Mouse (Mus musculus): Measurements from ENCODE around the gene Utrn. TPM values are rescaled to one million over a fixed set of nuclear protein-coding genes. Genes with fewer than 3 reads are reported as not detected.

Gene Utrn
- polyA plus RNA-seq, 1 experiment from 2014 or later = 67.9 TPM

GRCm38 (mm10) chr10:12711332-12711831 lies 157.8 kb downstream of the Utrn start:
- Histone ChIP-seq H3K9me3 (ENCODE audit: low read depth, low read length) (no peaks in the 10 kb centered on the region), H3K4me1 (ENCODE audit: insufficient read depth) (no peaks in the 10 kb centered on the region), H3K27me3 (ENCODE audit: insufficient read depth, low read length) (no peaks in the 10 kb centered on the region), H3K36me3 (ENCODE audit: insufficient read depth) (peaks cover 37% of the 10 kb centered on the region), H3K4me2 (no peak overlapping the region), H3K9ac (no peak overlapping the region), H3K27ac (ENCODE audit: low read depth) (no peak overlapping the region), H3K4me3 (ENCODE audit: low read depth, low read length) (no peak overlapping the region)
- DNase-seq (no peak), ATAC-seq (ENCODE audit: insufficient read depth) (no peak)
- WGBS = 69% methylated on average over 11 of the region's 11 CpGs
- no peak for TF ChIP-seq CTCF (IDR thresholded peaks at IDR 0.05; ENCODE audit: low read depth)

DNA sequence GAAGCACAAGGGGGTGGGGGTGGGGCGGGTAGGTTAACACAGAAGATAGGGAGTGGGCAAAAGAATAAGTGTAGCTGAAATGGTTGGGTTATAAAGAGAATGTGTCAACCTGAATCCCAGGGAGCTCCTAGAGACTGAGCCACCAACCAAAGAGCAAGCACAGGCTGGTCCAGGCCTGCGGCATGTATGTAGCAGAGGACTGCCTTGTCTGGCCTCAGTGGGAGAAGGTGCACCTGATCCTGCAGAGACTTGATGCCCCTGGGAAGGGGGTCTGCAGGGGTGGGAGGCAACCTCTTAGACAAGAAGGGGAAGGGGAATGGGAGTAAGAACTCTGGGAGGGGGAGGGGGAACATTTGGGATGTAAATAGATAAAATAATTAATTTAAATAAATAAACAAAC lies 162.6 kb downstream of the Utrn start:
- Histone ChIP-seq H3K4me3 (ENCODE audit: low read depth, low read length) (no peak overlapping the region), H3K27me3 (ENCODE audit: insufficient read depth, low read length) (no peaks in the 10 kb centered on the region), H3K36me3 (ENCODE audit: insufficient read depth) (peaks cover 12% of the 10 kb centered on the region; the same call in 1 of the 2 replicates), H3K9me3 (ENCODE audit: low read depth, low read length) (no peaks in the 10 kb centered on the region), H3K9ac (no peak overlapping the region), H3K27ac (ENCODE audit: low read depth) (no peak overlapping the region), H3K4me2 (no peak overlapping the region), H3K4me1 (ENCODE audit: insufficient read depth) (0 out of 2 replicates have a peak, but pooled peaks cover 5% of the 10 kb centered on the region)
- TF ChIP-seq CTCF (IDR thresholded peaks at IDR 0.05; ENCODE audit: low read depth) = no peak
- ATAC-seq (ENCODE audit: insufficient read depth) (no peak), DNase-seq (no peak)
- 76% methylated on average over 2 of the region's 2 CpGs for WGBS

GRCm38 (mm10) chr10:12705990-12706389 lies 163.2 kb downstream of the Utrn start:
- Histone ChIP-seq H3K9ac (no peak overlapping the region), H3K9me3 (ENCODE audit: low read depth, low read length) (no peaks in the 10 kb centered on the region), H3K4me3 (ENCODE audit: low read depth, low read length) (no peak overlapping the region), H3K27me3 (ENCODE audit: insufficient read depth, low read length) (no peaks in the 10 kb centered on the region), H3K36me3 (ENCODE audit: insufficient read depth) (0 out of 2 replicates have a peak, but pooled peaks cover 9% of the 10 kb centered on the region), H3K4me1 (ENCODE audit: insufficient read depth) (0 out of 2 replicates have a peak, but pooled peaks cover 5% of the 10 kb centered on the region), H3K27ac (ENCODE audit: low read depth) (no peak overlapping the region), H3K4me2 (no peak overlapping the region)
- TF ChIP-seq CTCF (IDR thresholded peaks at IDR 0.05; ENCODE audit: low read depth) = no peak
- no peak for DNase-seq
- no peak for ATAC-seq (ENCODE audit: insufficient read depth)
- 54% methylated on average over 1 of the region's 1 CpGs for WGBS

DNA sequence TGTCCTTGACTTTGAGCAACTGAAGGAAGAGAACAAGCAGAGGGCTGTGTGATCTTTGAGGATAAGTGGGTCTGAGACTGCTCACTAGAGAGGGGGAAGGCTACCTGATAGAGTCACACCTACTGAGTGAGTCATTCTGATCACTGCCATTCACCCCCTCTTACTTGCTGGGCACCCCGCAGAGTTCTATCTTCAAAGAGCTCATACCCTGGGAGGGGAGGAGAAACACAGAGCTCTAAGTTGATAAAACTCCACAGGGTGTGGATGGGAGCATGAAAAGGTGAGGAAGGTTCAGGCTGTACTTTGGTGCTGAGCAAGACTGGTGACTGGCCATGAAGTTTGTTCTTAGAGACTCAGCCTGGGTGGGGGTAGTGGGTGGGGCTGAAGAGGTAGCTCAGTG lies 164.9 kb downstream of the Utrn start:
- Histone ChIP-seq H3K9me3 (ENCODE audit: low read depth, low read length) (no peaks in the 10 kb centered on the region), H3K36me3 (ENCODE audit: insufficient read depth) (0 out of 2 replicates have a peak, but pooled peaks cover 9% of the 10 kb centered on the region), H3K27ac (ENCODE audit: low read depth) (no peak overlapping the region), H3K9ac (no peak overlapping the region), H3K27me3 (ENCODE audit: insufficient read depth, low read length) (no peaks in the 10 kb centered on the region), H3K4me2 (no peak overlapping the region), H3K4me1 (ENCODE audit: insufficient read depth) (0 out of 2 replicates have a peak, but pooled peaks cover 5% of the 10 kb centered on the region), H3K4me3 (ENCODE audit: low read depth, low read length) (no peak overlapping the region)
- TF ChIP-seq CTCF (IDR thresholded peaks at IDR 0.05; ENCODE audit: low read depth) = no peak
- 35% methylated on average over 1 of the region's 1 CpGs for WGBS
- DNase-seq = no peak
- no peak for ATAC-seq (ENCODE audit: insufficient read depth)

GRCm38 (mm10) chr10:12703526-12703925 lies 165.6 kb downstream of the Utrn start:
- H3K36me3 ChIP-seq (ENCODE audit: insufficient read depth) = 0 out of 2 replicates have a peak, but pooled peaks cover 4% of the 10 kb centered on the region
- DNase-seq (peak; percentile 41), ATAC-seq (ENCODE audit: insufficient read depth) (peak; percentile 54; the same call in 1 of the 2 replicates)
- no peak for TF ChIP-seq CTCF (IDR thresholded peaks at IDR 0.05; ENCODE audit: low read depth)
- no peaks in the 10 kb centered on the region for H3K9me3 ChIP-seq (ENCODE audit: low read depth, low read length)
- WGBS = 61% methylated on average over 3 of the region's 3 CpGs
- H3K27me3 ChIP-seq (ENCODE audit: insufficient read depth, low read length) = no peaks in the 10 kb centered on the region
- 0 out of 2 replicates have a peak, but pooled peaks cover 5% of the 10 kb centered on the region for H3K4me1 ChIP-seq (ENCODE audit: insufficient read depth)
- no peak overlapping the region for H3K9ac ChIP-seq
- no peak overlapping the region for H3K4me2 ChIP-seq
- no peak overlapping the region for H3K27ac ChIP-seq (ENCODE audit: low read depth)
- no peak overlapping the region for H3K4me3 ChIP-seq (ENCODE audit: low read depth, low read length)

GRCm38 (mm10) chr10:12702140-12702539 lies 167.0 kb downstream of the Utrn start:
- no peak overlapping the region for H3K9ac ChIP-seq
- H3K4me2 ChIP-seq = no peak overlapping the region
- DNase-seq (no peak), ATAC-seq (ENCODE audit: insufficient read depth) (0 out of 2 replicates have a peak, but pooled peaks have one; percentile 4)
- peaks cover 4% of the 10 kb centered on the region for H3K36me3 ChIP-seq (ENCODE audit: insufficient read depth)
- H3K27ac ChIP-seq (ENCODE audit: low read depth) = no peak overlapping the region
- TF ChIP-seq CTCF (IDR thresholded peaks at IDR 0.05; ENCODE audit: low read depth) = no peak
- H3K4me1 ChIP-seq (ENCODE audit: insufficient read depth) = 0 out of 2 replicates have a peak, but pooled peaks cover 5% of the 10 kb centered on the region
- H3K4me3 ChIP-seq (ENCODE audit: low read depth, low read length) = no peak overlapping the region
- no peaks in the 10 kb centered on the region for H3K27me3 ChIP-seq (ENCODE audit: insufficient read depth, low read length)
- H3K9me3 ChIP-seq (ENCODE audit: low read depth, low read length) = no peaks in the 10 kb centered on the region
- WGBS = 80% methylated on average over 4 of the region's 4 CpGs

DNA sequence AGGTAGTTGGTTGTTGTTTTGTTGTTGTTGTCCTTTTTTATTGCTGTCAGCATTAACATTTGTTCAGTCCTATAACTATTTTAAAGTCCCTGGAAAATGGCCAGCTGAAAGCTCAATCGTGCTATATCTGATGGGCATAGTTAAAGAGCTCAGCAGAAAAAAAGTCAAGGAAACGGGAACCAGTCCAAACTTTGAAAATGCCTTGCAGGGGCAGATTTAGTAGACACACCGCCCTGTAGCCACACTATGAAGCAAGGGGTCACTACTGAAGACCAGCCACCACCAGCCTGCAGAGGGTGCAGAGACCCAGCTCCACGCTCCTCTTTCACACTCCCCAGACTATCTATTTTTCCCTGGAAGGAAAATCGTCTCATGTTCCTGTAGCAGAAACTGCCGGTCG lies 167.5 kb downstream of the Utrn start:
- WGBS = 64% methylated on average over 7 of the region's 7 CpGs
- no peaks in the 10 kb centered on the region for H3K9me3 ChIP-seq (ENCODE audit: low read depth, low read length)
- no peak for TF ChIP-seq CTCF (IDR thresholded peaks at IDR 0.05; ENCODE audit: low read depth)
- peaks cover 8% of the 10 kb centered on the region for H3K36me3 ChIP-seq (ENCODE audit: insufficient read depth)
- no peaks in the 10 kb centered on the region for H3K27me3 ChIP-seq (ENCODE audit: insufficient read depth, low read length)
- no peak overlapping the region for H3K9ac ChIP-seq
- DNase-seq (peak; percentile 63), ATAC-seq (ENCODE audit: insufficient read depth) (peak; percentile 17; the same call in 1 of the 2 replicates)
- no peak overlapping the region for H3K4me2 ChIP-seq
- 0 out of 2 replicates have a peak, but pooled peaks cover 5% of the 10 kb centered on the region for H3K4me1 ChIP-seq (ENCODE audit: insufficient read depth)
- no peak overlapping the region for H3K27ac ChIP-seq (ENCODE audit: low read depth)
- no peak overlapping the region for H3K4me3 ChIP-seq (ENCODE audit: low read depth, low read length)
